ENCODE assay signal across 17 mouse cellular contexts in the genomic region with DNA sequence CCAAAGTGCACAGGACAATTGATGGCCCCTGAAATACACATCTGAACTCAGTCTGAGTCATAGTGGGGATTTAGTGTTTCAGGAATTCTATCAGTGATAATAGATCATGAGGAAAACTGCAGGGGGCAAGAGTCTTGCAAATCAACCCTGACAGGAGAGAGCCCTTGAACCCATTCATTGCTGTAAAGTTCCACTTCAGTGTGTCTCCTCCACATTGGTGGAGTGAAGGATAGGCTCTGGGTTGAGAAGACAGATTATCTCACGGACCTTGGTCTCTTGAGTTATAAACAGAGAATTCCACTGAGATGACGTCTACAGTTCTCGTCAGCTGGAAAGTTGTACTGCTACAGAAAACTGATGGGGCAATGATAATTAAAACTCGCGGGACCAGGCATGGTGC.
"Had no signal": no experiment of that assay in that cellular context is flagged by ENCODE, and none has a peak within 500 bp of the region (broad histone marks: within the 10 kb centered on the region; RNA-seq: fewer than 3 reads in every experiment).

No protein-coding gene starts in this region.

- H3K36me3 ChIP-seq: kidney, embryonic 15.5 days; limb, embryonic 12.5 days; liver, embryonic 13.5 days; lung, embryonic 15.5 days; midbrain, embryonic 12.5 days had no signal

- DNase-seq: kidney, postnatal 14 days; layer of hippocampus, adult 9-11 months; layer of hippocampus, postnatal 36 days; liver; liver, embryonic 13.5 days; liver, postnatal 0 days; lung, postnatal 14 days; spleen, adult 18-20 months; thymus, adult 18-20 months; thymus, postnatal 14 days had no signal

- ATAC-seq: liver, postnatal 0 days; midbrain, embryonic 16.5 days had no signal

- H3K4me2 ChIP-seq: kidney, embryonic 15.5 days; limb, embryonic 12.5 days; liver, embryonic 13.5 days; lung, embryonic 15.5 days; midbrain, embryonic 12.5 days had no signal

- H3K27me3 ChIP-seq: kidney, embryonic 15.5 days; limb, embryonic 12.5 days; liver, embryonic 13.5 days; lung, embryonic 15.5 days; midbrain, embryonic 12.5 days had no signal

- H3K4me3 ChIP-seq: kidney, embryonic 15.5 days; limb, embryonic 12.5 days; liver, embryonic 13.5 days; lung, embryonic 15.5 days; megakaryocyte, embryonic 14.5 days; midbrain, embryonic 12.5 days had no signal

- H3K4me1 ChIP-seq: kidney, embryonic 15.5 days; limb, embryonic 12.5 days; liver, embryonic 13.5 days; lung, embryonic 15.5 days; megakaryocyte, embryonic 14.5 days had no signal

- H3K9me3 ChIP-seq: kidney, embryonic 15.5 days; limb, embryonic 12.5 days; liver, embryonic 13.5 days; lung, embryonic 15.5 days; midbrain, embryonic 12.5 days had no signal

- H3K9ac ChIP-seq: kidney, embryonic 15.5 days; limb, embryonic 12.5 days; liver, embryonic 13.5 days; liver, postnatal 0 days; lung, embryonic 15.5 days; midbrain, embryonic 12.5 days had no signal

- H3K27ac ChIP-seq: kidney, embryonic 15.5 days; limb, embryonic 12.5 days; liver, embryonic 13.5 days; lung, embryonic 15.5 days; macrophage; midbrain, embryonic 12.5 days had no signal
